Mouse (Mus musculus): ENCODE data around the gene Gm5460. TPM values are rescaled to one million over a fixed set of nuclear protein-coding genes. Genes with fewer than 3 reads are reported as not detected.

Gene Gm5460
- polyA plus RNA-seq, 1 experiment from 2014 or later, result not detected

- H3K27me3 ChIP-seq (replicated peaks; ENCODE audit: control insufficient read depth, insufficient read depth, low read length), result no peaks in the 10 kb centered on the region
- TF ChIP-seq CTCF (IDR thresholded peaks at IDR 0.05; ENCODE audit: low read depth), result no peak
- ATAC-seq, result peak; percentile 70
- H3K4me3 ChIP-seq (ENCODE audit: low read depth, low read length), result no peak overlapping the region
- no peaks in the 10 kb centered on the region for H3K9me3 ChIP-seq (ENCODE audit: control insufficient read depth)
- WGBS, result 76% methylated on average over 5 of the region's 5 CpGs
- H3K4me2 ChIP-seq (replicated peaks; ENCODE audit: low read depth), result no peak overlapping the region
- H3K9ac ChIP-seq (ENCODE audit: low read depth, low read length), result no peak overlapping the region
- no peak overlapping the region for H3K27ac ChIP-seq (ENCODE audit: low read depth, low read length)
- H3K36me3 ChIP-seq (ENCODE audit: control insufficient read depth, insufficient read depth), result no peaks in the 10 kb centered on the region; the same call in 1 of the 2 replicates
- H3K4me1 ChIP-seq (replicated peaks; ENCODE audit: control insufficient read depth, insufficient read depth, low read length), result no peaks in the 10 kb centered on the region
Measured at GRCm38 (mm10) chr14:34091475-34091874, 74.9 kb downstream of the Gm5460 start.

GRCm38 (mm10) chr14:34092856-34093255 is 76.3 kb downstream of the Gm5460 start:
- no peak for ATAC-seq
- no peaks in the 10 kb centered on the region for H3K4me1 ChIP-seq (replicated peaks; ENCODE audit: control insufficient read depth, insufficient read depth, low read length)
- no peak for TF ChIP-seq CTCF (IDR thresholded peaks at IDR 0.05; ENCODE audit: low read depth)

GRCm38 (mm10) chr14:34096161-34096560 is 79.6 kb downstream of the Gm5460 start:
- Histone ChIP-seq H3K9me3 (ENCODE audit: control insufficient read depth) (no peaks in the 10 kb centered on the region), H3K9ac (ENCODE audit: low read depth, low read length) (no peak overlapping the region), H3K4me1 (replicated peaks; ENCODE audit: control insufficient read depth, insufficient read depth, low read length) (no peaks in the 10 kb centered on the region), H3K4me2 (replicated peaks; ENCODE audit: low read depth) (no peak overlapping the region), H3K27me3 (replicated peaks; ENCODE audit: control insufficient read depth, insufficient read depth, low read length) (no peaks in the 10 kb centered on the region), H3K27ac (ENCODE audit: low read depth, low read length) (no peak overlapping the region), H3K36me3 (ENCODE audit: control insufficient read depth, insufficient read depth) (no peaks in the 10 kb centered on the region), H3K4me3 (ENCODE audit: low read depth, low read length) (no peak overlapping the region)
- WGBS, result 78% methylated on average over 5 of the region's 5 CpGs
- no peak for TF ChIP-seq CTCF (IDR thresholded peaks at IDR 0.05; ENCODE audit: low read depth)
- ATAC-seq, result no peak

More at GRCm38 (mm10) chr14:34092856-34093255, 76.3 kb downstream of the Gm5460 start:
- no peaks in the 10 kb centered on the region for H3K27me3 ChIP-seq (replicated peaks; ENCODE audit: control insufficient read depth, insufficient read depth, low read length)
- no peaks in the 10 kb centered on the region; the same call in 1 of the 2 replicates for H3K36me3 ChIP-seq (ENCODE audit: control insufficient read depth, insufficient read depth)
- no peak overlapping the region for H3K4me2 ChIP-seq (replicated peaks; ENCODE audit: low read depth)
- no peak overlapping the region for H3K9ac ChIP-seq (ENCODE audit: low read depth, low read length)
- no peaks in the 10 kb centered on the region for H3K9me3 ChIP-seq (ENCODE audit: control insufficient read depth)
- no peak overlapping the region for H3K4me3 ChIP-seq (ENCODE audit: low read depth, low read length)
- no peak overlapping the region for H3K27ac ChIP-seq (ENCODE audit: low read depth, low read length)
- 85% methylated on average over 1 of the region's 1 CpGs for WGBS

Other genes starting within 250 kb of the Gm5460 start
- gene Gdf10, start 93.2 kb upstream of the Gm5460 start, polyA plus RNA-seq (2015; fragmentation: Nextera tagmentation; extraction: Ambion mirVana), result 4.4 TPM in 2 replicates
- gene Gdf2, start 75.7 kb upstream of the Gm5460 start, polyA plus RNA-seq (2015; fragmentation: Nextera tagmentation; extraction: Ambion mirVana), result not detected in 2 replicates
- gene Rbp3, start 62.8 kb upstream of the Gm5460 start, polyA plus RNA-seq (2015; fragmentation: Nextera tagmentation; extraction: Ambion mirVana), result not detected in 2 replicates
- 0.07 and 0.09 TPM in 2 replicates for gene Zfp488, start 38.0 kb upstream of the Gm5460 start, polyA plus RNA-seq (2015; fragmentation: Nextera tagmentation; extraction: Ambion mirVana)
- not detected in 2 replicates for gene Gm30083, start 1.6 kb upstream of the Gm5460 start, polyA plus RNA-seq (2015; fragmentation: Nextera tagmentation; extraction: Ambion mirVana)
- not detected in 2 replicates for gene Antxrl, start 35.9 kb downstream of the Gm5460 start, polyA plus RNA-seq (2015; fragmentation: Nextera tagmentation; extraction: Ambion mirVana)
- gene Anxa8, start 69.2 kb downstream of the Gm5460 start, polyA plus RNA-seq (2015; fragmentation: Nextera tagmentation; extraction: Ambion mirVana), result 12.1 and 16.9 TPM in 2 replicates
- gene A630023A22Rik, start 86.0 kb downstream of the Gm5460 start, polyA plus RNA-seq (2015; fragmentation: Nextera tagmentation; extraction: Ambion mirVana), result 0.35 and 1.3 TPM in 2 replicates
- gene Npy4r, start 135.7 kb downstream of the Gm5460 start, polyA plus RNA-seq (2015; fragmentation: Nextera tagmentation; extraction: Ambion mirVana), result 0.26 and 0.46 TPM in 2 replicates
- 0.13 and 0.17 TPM in 2 replicates for gene Gprin2, start 184.9 kb downstream of the Gm5460 start, polyA plus RNA-seq (2015; fragmentation: Nextera tagmentation; extraction: Ambion mirVana)
- 1.0 and 1.2 TPM in 2 replicates for gene Syt15, start 202.8 kb downstream of the Gm5460 start, polyA plus RNA-seq (2015; fragmentation: Nextera tagmentation; extraction: Ambion mirVana)